Mouse (Mus musculus): Measurements from ENCODE around the gene Prss28.

Prss28 gene

GRCm38 (mm10) chr17:25341490-25341889 lies 33.0 kb downstream of the Prss28 start:
- DNase-seq (ENCODE audit: low read depth, low spot score) = no peak

DNA sequence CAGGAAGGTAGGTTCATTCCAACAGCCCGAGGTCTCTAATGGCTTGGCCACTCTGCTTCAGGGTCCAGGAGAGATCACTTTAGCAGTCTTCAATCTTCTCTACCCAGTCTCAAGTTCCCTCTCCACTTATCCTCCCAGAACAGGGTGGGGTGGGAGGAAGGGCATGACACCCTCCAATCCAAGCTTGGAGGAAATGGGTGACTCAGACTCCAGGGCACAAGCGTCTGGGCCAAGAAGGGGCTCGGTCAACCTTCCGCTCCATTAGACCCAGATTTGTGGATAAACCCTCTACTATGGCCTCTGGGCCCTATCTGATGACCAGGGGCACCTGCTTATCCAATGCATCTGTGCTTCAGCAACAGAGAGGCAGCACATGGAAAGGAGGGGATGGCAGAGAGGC lies 37.0 kb downstream of the Prss28 start, which contains the start of gene Tpsab1:
Tpsab1 (minus strand) TSS at position 101 of the 400 bp plus-strand sequence.
- no peak for DNase-seq (ENCODE audit: low read depth, low spot score)

DNA sequence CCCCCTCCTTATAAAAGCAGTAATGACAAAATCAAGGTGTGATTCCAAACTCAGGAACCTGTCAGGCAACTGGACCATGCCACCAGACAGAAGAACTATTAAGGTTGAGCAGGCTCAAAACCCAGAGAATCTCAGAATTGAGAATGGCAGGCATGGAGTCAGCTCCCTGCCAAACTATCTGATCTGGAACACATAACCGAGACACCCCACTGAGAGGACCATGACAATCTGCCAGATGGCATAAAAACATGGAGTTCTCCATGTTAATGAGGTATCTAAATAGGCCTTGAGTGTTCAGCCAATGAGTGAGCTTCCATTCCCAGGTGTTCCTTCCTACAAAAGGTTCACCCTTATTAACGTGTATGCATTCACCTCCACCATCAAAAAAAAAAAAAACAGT lies 52.8 kb downstream of the Prss28 start:
- no peak for DNase-seq (ENCODE audit: low read depth, low spot score)
